Mouse (Mus musculus): ENCODE results near the gene Syk. TPM values are rescaled to one million over a fixed set of nuclear protein-coding genes. Genes with fewer than 3 reads are reported as not detected.

Gene Syk
- polyA plus RNA-seq, 1 experiment from 2014 or later = 3.8 TPM

DNA sequence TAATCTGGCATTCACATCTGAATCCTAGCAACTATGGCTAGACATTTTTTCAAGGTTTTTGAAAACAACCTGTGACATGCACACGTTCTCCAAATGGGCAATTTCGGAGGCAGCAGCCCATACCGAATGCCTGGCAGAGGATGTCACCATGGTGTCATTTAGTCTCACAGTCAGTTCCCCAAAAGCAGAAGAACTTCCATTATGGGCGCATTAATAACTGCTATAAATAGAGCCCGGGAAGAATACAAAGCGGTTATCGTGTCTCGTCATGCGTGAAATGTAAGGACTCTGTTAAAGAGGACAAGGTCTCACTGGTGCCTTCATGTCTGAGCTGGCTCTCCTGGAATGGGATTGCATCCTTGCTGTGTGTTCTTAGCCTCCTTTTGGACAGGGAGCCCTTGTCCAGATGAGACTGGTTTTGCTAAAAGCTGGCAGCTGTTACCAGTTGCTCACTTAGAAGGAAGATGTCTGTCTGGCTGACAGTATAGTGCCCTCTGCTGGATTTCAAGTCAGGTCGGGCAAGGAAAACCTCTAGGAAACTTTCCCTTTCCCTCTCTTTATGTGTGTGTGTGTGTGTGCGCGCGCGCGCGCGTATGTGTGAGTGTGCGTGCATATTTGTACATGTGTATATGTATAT, 17.8 kb upstream of the Syk start:
- Histone ChIP-seq H3K4me1 (ENCODE audit: control insufficient read depth, insufficient read depth, low read length) (peaks cover 4% of the 10 kb centered on the region), H3K4me2 (ENCODE audit: low read depth) (no peak overlapping the region), H3K9ac (ENCODE audit: low read length) (no peak overlapping the region), H3K27me3 (ENCODE audit: control insufficient read depth, insufficient read depth, low read length) (no peaks in the 10 kb centered on the region), H3K36me3 (ENCODE audit: control insufficient read depth, insufficient read depth, low read length) (no peaks in the 10 kb centered on the region), H3K9me3 (ENCODE audit: control insufficient read depth, low read length) (no peaks in the 10 kb centered on the region), H3K27ac (ENCODE audit: low read depth, low read length) (no peak overlapping the region), H3K4me3 (ENCODE audit: low read depth, low read length) (no peak overlapping the region)
- no peak for ATAC-seq (ENCODE audit: insufficient read depth, low FRiP score, low TSS enrichment)
- 89% methylated on average over 18 of the region's 18 CpGs for WGBS
- peak; percentile 17 for DNase-seq (ENCODE audit: low spot score)

DNA sequence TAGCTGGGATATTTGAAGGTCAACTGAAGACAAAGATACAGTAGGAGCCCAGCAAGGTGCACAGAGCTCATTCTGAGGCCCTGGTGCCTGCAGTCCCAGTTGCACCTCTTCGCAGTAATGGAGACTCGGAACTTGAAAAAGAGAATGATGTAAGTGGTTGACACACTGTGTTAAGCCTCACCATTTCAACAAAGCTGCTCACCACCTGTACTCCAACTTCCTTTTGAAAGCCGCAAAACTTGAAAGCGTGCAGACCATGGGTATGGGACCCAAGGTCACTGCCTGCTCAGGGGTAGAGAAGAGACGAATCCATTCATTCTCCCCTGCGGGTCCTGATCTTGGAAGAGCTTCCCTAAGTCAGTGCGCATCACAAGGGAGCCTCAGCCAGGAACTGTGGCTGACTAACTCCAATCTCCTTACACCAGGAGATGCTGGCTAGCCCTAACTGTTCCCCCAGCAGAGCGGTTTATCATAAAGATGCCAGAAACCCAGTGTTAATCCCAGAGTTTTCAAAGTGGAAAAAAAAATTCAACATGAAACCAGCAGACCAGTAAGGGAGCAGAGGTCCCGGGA, 16.7 kb upstream of the Syk start:
- ATAC-seq (ENCODE audit: insufficient read depth, low FRiP score, low TSS enrichment) = no peak
- Histone ChIP-seq H3K9me3 (ENCODE audit: control insufficient read depth, low read length) (no peaks in the 10 kb centered on the region), H3K9ac (ENCODE audit: low read length) (no peak overlapping the region), H3K4me3 (ENCODE audit: low read depth, low read length) (no peak overlapping the region), H3K4me1 (ENCODE audit: control insufficient read depth, insufficient read depth, low read length) (peaks cover 4% of the 10 kb centered on the region), H3K27me3 (ENCODE audit: control insufficient read depth, insufficient read depth, low read length) (no peaks in the 10 kb centered on the region), H3K36me3 (ENCODE audit: control insufficient read depth, insufficient read depth, low read length) (no peaks in the 10 kb centered on the region), H3K27ac (ENCODE audit: low read depth, low read length) (no peak overlapping the region), H3K4me2 (ENCODE audit: low read depth) (no peak overlapping the region)
- 88% methylated on average over 9 of the region's 9 CpGs for WGBS
- DNase-seq (ENCODE audit: low spot score) = no peak

DNA sequence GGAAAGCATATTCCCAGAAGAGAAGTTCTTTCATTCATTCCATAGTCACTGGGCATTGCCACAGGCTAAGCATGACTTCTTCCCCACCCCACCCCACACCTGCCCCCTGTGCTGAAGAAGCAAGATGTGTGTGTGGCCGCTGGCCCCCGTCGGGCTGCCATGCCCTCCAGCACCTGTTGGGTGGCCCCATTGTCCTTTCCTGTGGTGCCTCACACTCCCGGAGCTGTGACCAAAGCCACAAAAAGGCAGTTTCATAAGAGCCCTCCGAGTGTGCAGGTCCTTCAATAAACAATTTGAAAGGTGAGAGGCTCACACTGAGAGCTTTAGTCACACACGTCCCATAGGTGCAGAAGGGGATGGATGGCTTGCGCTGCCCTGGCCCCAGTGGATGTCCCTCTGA, 16.2 kb upstream of the Syk start:
- Histone ChIP-seq H3K4me2 (ENCODE audit: low read depth) (no peak overlapping the region), H3K36me3 (ENCODE audit: control insufficient read depth, insufficient read depth, low read length) (no peaks in the 10 kb centered on the region), H3K27me3 (ENCODE audit: control insufficient read depth, insufficient read depth, low read length) (no peaks in the 10 kb centered on the region), H3K4me1 (ENCODE audit: control insufficient read depth, insufficient read depth, low read length) (peaks cover 4% of the 10 kb centered on the region; the same call in 1 of the 2 replicates), H3K9me3 (ENCODE audit: control insufficient read depth, low read length) (no peaks in the 10 kb centered on the region), H3K9ac (ENCODE audit: low read length) (no peak overlapping the region), H3K4me3 (ENCODE audit: low read depth, low read length) (no peak overlapping the region), H3K27ac (ENCODE audit: low read depth, low read length) (no peak overlapping the region)
- no peak for ATAC-seq (ENCODE audit: insufficient read depth, low FRiP score, low TSS enrichment)
- DNase-seq (ENCODE audit: low spot score) = no peak
- 74% methylated on average over 7 of the region's 7 CpGs for WGBS

DNA sequence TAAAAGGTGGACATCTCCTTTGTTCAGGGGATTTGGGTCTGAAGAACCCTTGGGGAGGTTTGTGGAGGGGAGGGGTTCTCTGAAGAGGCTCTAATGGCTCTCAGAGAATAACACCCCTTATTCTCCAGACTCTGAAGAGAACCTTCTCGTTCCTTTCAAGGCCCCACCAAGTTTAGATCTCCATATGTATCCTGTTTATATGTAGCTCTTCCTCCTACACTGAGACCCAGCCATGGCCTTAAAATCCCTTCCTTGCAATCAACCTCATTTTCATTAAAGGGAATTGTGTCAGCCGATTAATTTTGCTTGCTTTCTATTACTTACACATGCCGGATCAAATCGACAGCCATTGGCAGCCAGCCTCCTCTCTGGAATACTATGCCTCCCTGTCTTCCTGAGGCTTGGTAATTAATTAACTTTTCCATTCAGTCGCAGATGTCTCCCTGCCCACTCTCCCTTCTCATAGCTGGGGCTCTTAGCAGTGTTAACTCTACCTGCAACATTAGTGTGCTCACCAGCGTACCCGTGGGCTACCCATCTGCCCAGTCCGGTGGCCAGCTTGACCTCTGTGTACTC, 13.7 kb upstream of the Syk start:
- Histone ChIP-seq H3K9me3 (ENCODE audit: control insufficient read depth, low read length) (no peaks in the 10 kb centered on the region), H3K27ac (ENCODE audit: low read depth, low read length) (no peak overlapping the region), H3K4me1 (ENCODE audit: control insufficient read depth, insufficient read depth, low read length) (no peaks in the 10 kb centered on the region), H3K36me3 (ENCODE audit: control insufficient read depth, insufficient read depth, low read length) (no peaks in the 10 kb centered on the region), H3K27me3 (ENCODE audit: control insufficient read depth, insufficient read depth, low read length) (no peaks in the 10 kb centered on the region), H3K4me2 (ENCODE audit: low read depth) (no peak overlapping the region), H3K9ac (ENCODE audit: low read length) (no peak overlapping the region), H3K4me3 (ENCODE audit: low read depth, low read length) (no peak overlapping the region)
- ATAC-seq (ENCODE audit: insufficient read depth, low FRiP score, low TSS enrichment) (no peak), DNase-seq (ENCODE audit: low spot score) (no peak)
- 75% methylated on average over 8 of the region's 8 CpGs for WGBS

DNA sequence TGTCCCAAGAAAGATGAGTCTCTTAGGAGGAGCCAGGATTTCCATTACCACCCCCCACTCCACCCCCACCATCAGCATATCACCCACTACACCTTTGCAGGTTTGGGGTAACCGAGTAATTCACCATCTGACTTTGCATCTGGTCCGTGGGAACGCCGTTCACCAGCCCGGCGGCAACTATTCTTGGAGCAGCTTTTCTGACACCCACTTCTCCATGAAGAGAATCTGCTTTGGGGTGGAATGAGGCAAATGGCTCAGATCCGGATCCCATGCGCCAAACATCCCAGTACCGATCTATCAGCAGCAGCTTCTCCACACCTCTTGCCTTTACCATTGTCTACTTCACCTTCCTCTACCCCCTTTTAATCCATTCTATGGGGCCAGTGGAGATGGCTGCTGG, 12.7 kb upstream of the Syk start:
- Histone ChIP-seq H3K4me1 (ENCODE audit: control insufficient read depth, insufficient read depth, low read length) (no peaks in the 10 kb centered on the region), H3K27ac (ENCODE audit: low read depth, low read length) (no peak overlapping the region), H3K27me3 (ENCODE audit: control insufficient read depth, insufficient read depth, low read length) (no peaks in the 10 kb centered on the region), H3K36me3 (ENCODE audit: control insufficient read depth, insufficient read depth, low read length) (no peaks in the 10 kb centered on the region), H3K4me3 (ENCODE audit: low read depth, low read length) (no peak overlapping the region), H3K9ac (ENCODE audit: low read length) (no peak overlapping the region), H3K9me3 (ENCODE audit: control insufficient read depth, low read length) (no peaks in the 10 kb centered on the region), H3K4me2 (ENCODE audit: low read depth) (no peak overlapping the region)
- no peak for ATAC-seq (ENCODE audit: insufficient read depth, low FRiP score, low TSS enrichment)
- 89% methylated on average over 9 of the region's 9 CpGs for WGBS
- no peak for DNase-seq (ENCODE audit: low spot score)

DNA sequence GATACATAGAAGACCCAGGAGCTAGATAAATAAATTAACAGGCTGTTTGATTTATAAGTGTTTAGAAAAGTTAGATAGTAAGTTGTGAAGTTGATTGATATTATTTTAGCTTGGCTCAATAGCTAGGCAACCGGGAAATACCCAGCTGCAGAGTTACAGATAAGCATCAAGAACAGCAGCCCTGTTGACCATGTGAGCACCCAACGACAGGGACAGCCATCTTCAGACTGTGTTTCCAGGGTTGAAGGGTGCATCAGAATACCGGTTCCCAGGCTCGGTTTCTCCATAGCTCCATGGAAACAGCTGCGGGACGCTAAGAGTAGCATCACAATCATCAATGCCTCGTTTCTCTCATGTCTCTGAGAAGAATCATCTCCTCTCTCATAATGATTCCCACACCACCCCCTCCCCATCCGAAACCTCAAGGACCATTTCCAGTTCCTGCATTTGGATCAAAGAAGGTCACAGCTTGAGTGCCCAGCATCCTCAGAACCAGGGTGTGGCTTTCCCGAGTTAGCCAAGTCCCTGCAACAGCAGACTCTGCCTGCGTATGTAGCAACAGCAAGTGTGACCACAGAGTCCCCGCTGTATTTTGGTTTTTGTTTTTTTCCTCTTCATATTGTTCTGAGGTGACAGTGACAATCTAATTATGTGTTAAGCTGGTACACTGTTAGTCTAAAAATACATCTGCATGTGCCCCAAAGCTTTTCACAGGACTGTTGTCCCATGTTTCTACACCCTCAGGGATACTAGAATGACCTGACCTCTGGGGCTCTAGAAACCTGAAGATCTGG, 11.2 kb upstream of the Syk start:
- Histone ChIP-seq H3K4me1 (ENCODE audit: control insufficient read depth, insufficient read depth, low read length) (no peaks in the 10 kb centered on the region), H3K9me3 (ENCODE audit: control insufficient read depth, low read length) (no peaks in the 10 kb centered on the region), H3K36me3 (ENCODE audit: control insufficient read depth, insufficient read depth, low read length) (no peaks in the 10 kb centered on the region), H3K9ac (ENCODE audit: low read length) (no peak overlapping the region), H3K4me2 (ENCODE audit: low read depth) (no peak overlapping the region), H3K27me3 (ENCODE audit: control insufficient read depth, insufficient read depth, low read length) (no peaks in the 10 kb centered on the region), H3K27ac (ENCODE audit: low read depth, low read length) (no peak overlapping the region), H3K4me3 (ENCODE audit: low read depth, low read length) (no peak overlapping the region)
- ATAC-seq (ENCODE audit: insufficient read depth, low FRiP score, low TSS enrichment) = no peak
- WGBS = 87% methylated on average over 11 of the region's 11 CpGs
- no peak for DNase-seq (ENCODE audit: low spot score)

DNA sequence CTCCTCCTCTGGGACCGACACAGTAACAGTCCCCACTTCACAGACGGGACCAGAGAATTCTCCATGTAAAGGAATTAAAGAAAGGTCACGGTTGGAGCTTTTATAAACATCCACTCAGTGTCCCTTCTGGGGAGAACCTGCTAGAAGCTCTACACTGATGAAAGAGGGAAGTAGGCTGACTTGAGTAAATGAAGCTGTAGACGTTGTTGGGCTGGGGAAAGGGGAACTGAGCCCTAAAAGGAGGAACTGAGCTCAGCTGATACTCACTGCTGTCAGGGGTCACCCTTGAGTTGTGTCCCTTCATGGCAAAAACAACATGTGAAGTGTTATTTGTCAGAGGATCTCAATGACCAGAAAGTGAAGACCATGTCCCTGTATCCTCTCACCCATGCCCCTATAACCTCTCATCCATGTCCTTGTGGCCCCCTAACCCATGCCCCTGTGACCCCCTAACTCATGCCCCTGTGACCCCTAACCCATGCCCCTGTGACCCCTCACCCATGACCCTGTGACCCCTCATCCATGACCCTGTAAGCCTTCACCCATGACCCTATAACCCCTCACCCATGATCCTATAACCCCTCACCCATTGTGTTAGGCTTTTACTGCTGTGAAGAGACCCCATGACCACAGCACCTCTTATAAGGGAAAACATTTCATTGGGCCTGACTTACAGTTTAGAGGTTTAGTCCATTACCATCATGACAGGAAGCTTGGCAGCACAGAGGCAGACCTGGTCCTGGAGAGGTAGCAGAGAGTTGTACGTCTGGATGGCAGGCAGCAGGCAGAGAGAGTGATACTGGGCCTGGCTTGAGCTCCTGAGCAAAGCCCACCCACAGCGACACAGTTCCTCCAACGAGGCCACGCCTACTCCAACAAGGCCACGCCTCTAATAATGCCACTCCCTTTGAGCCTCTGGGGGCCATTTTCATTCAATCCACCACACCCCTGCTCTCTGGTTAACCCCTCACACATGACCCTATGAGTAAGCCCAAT, 10.2 kb upstream of the Syk start:
- ATAC-seq (ENCODE audit: insufficient read depth, low FRiP score, low TSS enrichment) (no peak), DNase-seq (ENCODE audit: low spot score) (no peak)
- Histone ChIP-seq H3K4me1 (ENCODE audit: control insufficient read depth, insufficient read depth, low read length) (no peaks in the 10 kb centered on the region), H3K27me3 (ENCODE audit: control insufficient read depth, insufficient read depth, low read length) (no peaks in the 10 kb centered on the region), H3K4me2 (ENCODE audit: low read depth) (no peak overlapping the region), H3K4me3 (ENCODE audit: low read depth, low read length) (no peak overlapping the region), H3K27ac (ENCODE audit: low read depth, low read length) (no peak overlapping the region), H3K36me3 (ENCODE audit: control insufficient read depth, insufficient read depth, low read length) (no peaks in the 10 kb centered on the region), H3K9me3 (ENCODE audit: control insufficient read depth, low read length) (no peaks in the 10 kb centered on the region), H3K9ac (ENCODE audit: low read length) (no peak overlapping the region)
- WGBS = 79% methylated on average over 9 of the region's 9 CpGs

DNA sequence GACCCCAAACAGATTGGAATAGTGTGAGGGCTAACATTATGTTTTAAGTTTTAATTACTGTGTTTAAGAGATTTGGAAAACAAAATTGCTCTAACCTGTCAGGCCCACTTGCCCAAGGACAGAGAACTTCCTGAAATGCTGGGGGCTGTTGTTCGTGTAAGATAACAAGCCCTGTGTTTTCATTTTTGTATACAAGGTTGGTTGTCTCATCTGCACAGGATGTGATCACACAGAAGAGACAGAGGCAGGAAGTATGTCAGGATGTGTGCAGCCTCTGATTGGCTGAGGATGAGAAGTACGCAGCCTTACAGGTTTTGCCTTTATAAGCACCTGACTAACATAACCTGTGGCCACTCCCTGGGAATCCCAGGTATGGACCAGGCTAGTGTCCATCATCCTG, 8.7 kb upstream of the Syk start:
- Histone ChIP-seq H3K4me1 (ENCODE audit: control insufficient read depth, insufficient read depth, low read length) (no peaks in the 10 kb centered on the region), H3K27me3 (ENCODE audit: control insufficient read depth, insufficient read depth, low read length) (no peaks in the 10 kb centered on the region), H3K4me2 (ENCODE audit: low read depth) (no peak overlapping the region), H3K27ac (ENCODE audit: low read depth, low read length) (no peak overlapping the region), H3K36me3 (ENCODE audit: control insufficient read depth, insufficient read depth, low read length) (no peaks in the 10 kb centered on the region), H3K9ac (ENCODE audit: low read length) (no peak overlapping the region), H3K4me3 (ENCODE audit: low read depth, low read length) (no peak overlapping the region), H3K9me3 (ENCODE audit: control insufficient read depth, low read length) (no peaks in the 10 kb centered on the region)
- 88% methylated on average over 2 of the region's 2 CpGs for WGBS
- no peak for DNase-seq (ENCODE audit: low spot score)
- ATAC-seq (ENCODE audit: insufficient read depth, low FRiP score, low TSS enrichment) = no peak

Data from neural tube, embryonic 11.5 days (tissue).